Mouse (Mus musculus): ENCODE measurements around the gene Wif1. TPM values are rescaled to one million over a fixed set of nuclear protein-coding genes. Genes with fewer than 3 reads are reported as not detected.
A peak's percentile ranks its signal among the peaks of the same experiment; 100 is the strongest.

Wif1 gene
- polyA plus RNA-seq, 1 experiment from 2014 or later = 2.1 TPM

- H3K4me3 ChIP-seq (replicated peaks; ENCODE audit: low read length) = no peak overlapping the region
- ATAC-seq = no peak
- no peak overlapping the region for H3K27ac ChIP-seq (ENCODE audit: low read length)
- no peaks in the 10 kb centered on the region for H3K36me3 ChIP-seq (ENCODE audit: control insufficient read depth, insufficient read depth)
- no peak overlapping the region for H3K9ac ChIP-seq (replicated peaks; ENCODE audit: low read depth, low read length)
- WGBS = 66% methylated on average over 8 of the region's 8 CpGs
- H3K4me2 ChIP-seq (ENCODE audit: low read length) = no peak overlapping the region
- no peaks in the 10 kb centered on the region for H3K4me1 ChIP-seq (replicated peaks; ENCODE audit: control insufficient read depth, insufficient read depth, low read length)
- no peaks in the 10 kb centered on the region for H3K9me3 ChIP-seq (ENCODE audit: control insufficient read depth, low read length)
- no peaks in the 10 kb centered on the region for H3K27me3 ChIP-seq (replicated peaks; ENCODE audit: control insufficient read depth, insufficient read depth, low read length)
Observed at GRCm38 (mm10) chr10:121062704-121063103, 28.9 kb downstream of the Wif1 start.

GRCm38 (mm10) chr10:121067416-121067951 lies 33.7 kb downstream of the Wif1 start:
- no peak overlapping the region for H3K4me3 ChIP-seq (replicated peaks; ENCODE audit: low read length)
- no peaks in the 10 kb centered on the region for H3K36me3 ChIP-seq (ENCODE audit: control insufficient read depth, insufficient read depth)
- 84% methylated on average over 7 of the region's 7 CpGs for WGBS
- no peaks in the 10 kb centered on the region for H3K4me1 ChIP-seq (replicated peaks; ENCODE audit: control insufficient read depth, insufficient read depth, low read length)
- no peaks in the 10 kb centered on the region for H3K9me3 ChIP-seq (ENCODE audit: control insufficient read depth, low read length)
- no peak overlapping the region for H3K27ac ChIP-seq (ENCODE audit: low read length)
- ATAC-seq = no peak
- no peaks in the 10 kb centered on the region for H3K27me3 ChIP-seq (replicated peaks; ENCODE audit: control insufficient read depth, insufficient read depth, low read length)
- no peak overlapping the region for H3K4me2 ChIP-seq (ENCODE audit: low read length)
- H3K9ac ChIP-seq (replicated peaks; ENCODE audit: low read depth, low read length) = no peak overlapping the region

GRCm38 (mm10) chr10:121068003-121068402 lies 34.2 kb downstream of the Wif1 start:
- no peak overlapping the region for H3K9ac ChIP-seq (replicated peaks; ENCODE audit: low read depth, low read length)
- no peak overlapping the region for H3K4me3 ChIP-seq (replicated peaks; ENCODE audit: low read length)
- ATAC-seq = no peak
- H3K27ac ChIP-seq (ENCODE audit: low read length) = no peak overlapping the region
- H3K36me3 ChIP-seq (ENCODE audit: control insufficient read depth, insufficient read depth) = no peaks in the 10 kb centered on the region
- WGBS = 67% methylated on average over 1 of the region's 1 CpGs
- no peaks in the 10 kb centered on the region for H3K27me3 ChIP-seq (replicated peaks; ENCODE audit: control insufficient read depth, insufficient read depth, low read length)
- H3K9me3 ChIP-seq (ENCODE audit: control insufficient read depth, low read length) = no peaks in the 10 kb centered on the region
- no peaks in the 10 kb centered on the region for H3K4me1 ChIP-seq (replicated peaks; ENCODE audit: control insufficient read depth, insufficient read depth, low read length)
- H3K4me2 ChIP-seq (ENCODE audit: low read length) = no peak overlapping the region

GRCm38 (mm10) chr10:121070742-121071141 lies 37.0 kb downstream of the Wif1 start:
- Histone ChIP-seq H3K27me3 (replicated peaks; ENCODE audit: control insufficient read depth, insufficient read depth, low read length) (no peaks in the 10 kb centered on the region), H3K9me3 (ENCODE audit: control insufficient read depth, low read length) (no peaks in the 10 kb centered on the region), H3K36me3 (ENCODE audit: control insufficient read depth, insufficient read depth) (no peaks in the 10 kb centered on the region), H3K4me1 (replicated peaks; ENCODE audit: control insufficient read depth, insufficient read depth, low read length) (no peaks in the 10 kb centered on the region), H3K27ac (ENCODE audit: low read length) (no peak overlapping the region), H3K4me2 (ENCODE audit: low read length) (no peak overlapping the region), H3K9ac (replicated peaks; ENCODE audit: low read depth, low read length) (no peak overlapping the region), H3K4me3 (replicated peaks; ENCODE audit: low read length) (no peak overlapping the region)
- ATAC-seq = no peak
- 63% methylated on average over 7 of the region's 7 CpGs for WGBS

- 75% methylated on average over 9 of the region's 9 CpGs for WGBS
- Histone ChIP-seq H3K9ac (replicated peaks; ENCODE audit: low read depth, low read length) (no peak overlapping the region), H3K27ac (ENCODE audit: low read length) (no peak overlapping the region), H3K4me2 (ENCODE audit: low read length) (no peak overlapping the region), H3K9me3 (ENCODE audit: control insufficient read depth, low read length) (no peaks in the 10 kb centered on the region; the same call in 1 of the 2 replicates), H3K4me1 (replicated peaks; ENCODE audit: control insufficient read depth, insufficient read depth, low read length) (no peaks in the 10 kb centered on the region), H3K4me3 (replicated peaks; ENCODE audit: low read length) (no peak overlapping the region), H3K36me3 (ENCODE audit: control insufficient read depth, insufficient read depth) (no peaks in the 10 kb centered on the region), H3K27me3 (replicated peaks; ENCODE audit: control insufficient read depth, insufficient read depth, low read length) (no peaks in the 10 kb centered on the region)
- no peak for ATAC-seq
Observed at GRCm38 (mm10) chr10:121080500-121080899, 46.7 kb downstream of the Wif1 start.

- H3K4me2 ChIP-seq (ENCODE audit: low read length) = no peak overlapping the region
Observed at GRCm38 (mm10) chr10:121082881-121083280, 49.1 kb downstream of the Wif1 start.

GRCm38 (mm10) chr10:121083512-121083911 lies 49.8 kb downstream of the Wif1 start:
- ATAC-seq = no peak
- Histone ChIP-seq H3K9me3 (ENCODE audit: control insufficient read depth, low read length) (no peaks in the 10 kb centered on the region; the same call in 1 of the 2 replicates), H3K27me3 (replicated peaks; ENCODE audit: control insufficient read depth, insufficient read depth, low read length) (no peaks in the 10 kb centered on the region), H3K4me1 (replicated peaks; ENCODE audit: control insufficient read depth, insufficient read depth, low read length) (no peaks in the 10 kb centered on the region), H3K27ac (ENCODE audit: low read length) (no peak overlapping the region), H3K4me3 (replicated peaks; ENCODE audit: low read length) (no peak overlapping the region), H3K36me3 (ENCODE audit: control insufficient read depth, insufficient read depth) (no peaks in the 10 kb centered on the region), H3K9ac (replicated peaks; ENCODE audit: low read depth, low read length) (no peak overlapping the region), H3K4me2 (ENCODE audit: low read length) (no peak overlapping the region)
- WGBS = 74% methylated on average over 10 of the region's 10 CpGs

More at GRCm38 (mm10) chr10:121082881-121083280, 49.1 kb downstream of the Wif1 start:
- Histone ChIP-seq H3K36me3 (ENCODE audit: control insufficient read depth, insufficient read depth) (no peaks in the 10 kb centered on the region), H3K9me3 (ENCODE audit: control insufficient read depth, low read length) (no peaks in the 10 kb centered on the region; the same call in 1 of the 2 replicates), H3K4me3 (replicated peaks; ENCODE audit: low read length) (no peak overlapping the region), H3K4me1 (replicated peaks; ENCODE audit: control insufficient read depth, insufficient read depth, low read length) (no peaks in the 10 kb centered on the region), H3K27me3 (replicated peaks; ENCODE audit: control insufficient read depth, insufficient read depth, low read length) (no peaks in the 10 kb centered on the region), H3K9ac (replicated peaks; ENCODE audit: low read depth, low read length) (no peak overlapping the region), H3K27ac (ENCODE audit: low read length) (no peak overlapping the region)
- 77% methylated on average over 4 of the region's 4 CpGs for WGBS
- ATAC-seq = no peak

- H3K9me3 ChIP-seq (ENCODE audit: control insufficient read depth, low read length) = no peaks in the 10 kb centered on the region
- H3K4me1 ChIP-seq (replicated peaks; ENCODE audit: control insufficient read depth, insufficient read depth, low read length) = peaks cover 6% of the 10 kb centered on the region; the same call in 1 of the 2 replicates
- no peak overlapping the region for H3K4me3 ChIP-seq (replicated peaks; ENCODE audit: low read length)
- no peaks in the 10 kb centered on the region for H3K27me3 ChIP-seq (replicated peaks; ENCODE audit: control insufficient read depth, insufficient read depth, low read length)
- ATAC-seq = no peak
- H3K36me3 ChIP-seq (ENCODE audit: control insufficient read depth, insufficient read depth) = no peaks in the 10 kb centered on the region
- H3K27ac ChIP-seq (ENCODE audit: low read length) = no peak overlapping the region
- H3K4me2 ChIP-seq (ENCODE audit: low read length) = no peak overlapping the region
- no peak overlapping the region for H3K9ac ChIP-seq (replicated peaks; ENCODE audit: low read depth, low read length)
- 59% methylated on average over 5 of the region's 5 CpGs for WGBS
Observed at GRCm38 (mm10) chr10:121088679-121089078, 54.9 kb downstream of the Wif1 start.

GRCm38 (mm10) chr10:121089312-121089711 lies 55.6 kb downstream of the Wif1 start:
- H3K9ac ChIP-seq (replicated peaks; ENCODE audit: low read depth, low read length) = no peak overlapping the region
- H3K27me3 ChIP-seq (replicated peaks; ENCODE audit: control insufficient read depth, insufficient read depth, low read length) = no peaks in the 10 kb centered on the region
- H3K4me3 ChIP-seq (replicated peaks; ENCODE audit: low read length) = no peak overlapping the region
- H3K36me3 ChIP-seq (ENCODE audit: control insufficient read depth, insufficient read depth) = no peaks in the 10 kb centered on the region
- ATAC-seq = no peak
- H3K4me1 ChIP-seq (replicated peaks; ENCODE audit: control insufficient read depth, insufficient read depth, low read length) = peaks cover 6% of the 10 kb centered on the region; the same call in 1 of the 2 replicates
- WGBS = 4% methylated on average over 6 of the region's 6 CpGs
- no peaks in the 10 kb centered on the region for H3K9me3 ChIP-seq (ENCODE audit: control insufficient read depth, low read length)
- peak overlapping the region; percentile 20; the same call in 1 of the 2 replicates for H3K4me2 ChIP-seq (ENCODE audit: low read length)
- H3K27ac ChIP-seq (ENCODE audit: low read length) = no peak overlapping the region

GRCm38 (mm10) chr10:121090006-121090405 lies 56.2 kb downstream of the Wif1 start:
- peaks cover 6% of the 10 kb centered on the region; the same call in 1 of the 2 replicates for H3K4me1 ChIP-seq (replicated peaks; ENCODE audit: control insufficient read depth, insufficient read depth, low read length)
- no peaks in the 10 kb centered on the region for H3K36me3 ChIP-seq (ENCODE audit: control insufficient read depth, insufficient read depth)
- H3K4me3 ChIP-seq (replicated peaks; ENCODE audit: low read length) = no peak overlapping the region
- no peak overlapping the region for H3K9ac ChIP-seq (replicated peaks; ENCODE audit: low read depth, low read length)
- no peak for ATAC-seq
- H3K27me3 ChIP-seq (replicated peaks; ENCODE audit: control insufficient read depth, insufficient read depth, low read length) = no peaks in the 10 kb centered on the region
- H3K9me3 ChIP-seq (ENCODE audit: control insufficient read depth, low read length) = no peaks in the 10 kb centered on the region
- H3K27ac ChIP-seq (ENCODE audit: low read length) = no peak overlapping the region
- H3K4me2 ChIP-seq (ENCODE audit: low read length) = peak overlapping the region; percentile 37
- WGBS = 8% methylated on average over 8 of the region's 8 CpGs

All from forebrain, embryonic 16.5 days (tissue).